Mouse (Mus musculus) heart, embryonic 11.5 days (tissue): ENCODE data around the gene Gm10647. TPM values are rescaled to one million over a fixed set of nuclear protein-coding genes. Genes with fewer than 3 reads are reported as not detected.
"Not testable (repeated sequence)": the region's sequence is repeated elsewhere in the genome, so short reads cannot be mapped to it uniquely, and the experiment has no call there.

ENCODE experiments used
- ATAC-seq: fragments of 200-750 bp; cut with Nextera tagmentation; replicated peaks from 2 replicates; pipeline ENCODE4 v1.8.0; 2017; ENCODE audit warnings: moderate library complexity; ENCODE audit not compliant: insufficient number of reproducible peaks, low FRiP score, low TSS enrichment
- H3K27ac ChIP-seq: fragments of 300-500 bp; sonication (generic); 2 replicates; pipeline ENCODE4 v1.5.1; 2014; ENCODE audit warnings: mild to moderate bottlenecking, low read depth, low read length
- H3K27me3 ChIP-seq: fragments of 300-500 bp; sonication (generic); 2 replicates; pipeline ENCODE4 v1.6.1; 2014; ENCODE audit warnings: mild to moderate bottlenecking, low read length, mixed read lengths; ENCODE audit not compliant: control insufficient read depth, insufficient read depth
- H3K36me3 ChIP-seq: fragments of 300-500 bp; sonication (generic); 2 replicates; pipeline ENCODE4 v1.6.1; 2014; ENCODE audit warnings: mild to moderate bottlenecking, low read length, moderate library complexity, mixed read lengths; ENCODE audit not compliant: control insufficient read depth, insufficient read depth
- H3K4me1 ChIP-seq: fragments of 300-500 bp; sonication (generic); 2 replicates; pipeline ENCODE4 v1.6.1; 2014; ENCODE audit warnings: low read length; ENCODE audit not compliant: control insufficient read depth, insufficient read depth
- H3K4me2 ChIP-seq: fragments of 300-500 bp; sonication (generic); 2 replicates; pipeline ENCODE4 v1.6.1; 2014; ENCODE audit warnings: mild to moderate bottlenecking, moderate library complexity
- H3K4me3 ChIP-seq: fragments of 300-500 bp; sonication (generic); 2 replicates; pipeline ENCODE4 v1.5.1; 2014; ENCODE audit warnings: low read depth, low read length
- H3K9ac ChIP-seq: fragments of 300-500 bp; sonication (generic); 2 replicates; pipeline ENCODE4 v1.6.1; 2014; ENCODE audit warnings: mild to moderate bottlenecking, low read depth, low read length, moderate library complexity
- H3K9me3 ChIP-seq: fragments of 300-500 bp; sonication (generic); replicated peaks from 2 replicates; pipeline ENCODE4 v1.6.1; 2016; ENCODE audit warnings: low read length; ENCODE audit not compliant: control insufficient read depth
- WGBS: fragments of 180-500 bp; shearing (Covaris S2); extraction: QIAGEN DNeasy Blood & Tissue Kit; methylation state at CpG from one replicate; pipeline ENCODE4 v1.1.7; 2014; ENCODE audit not compliant: insufficient replicate concordance; 5-methylcytosine and 5-hydroxymethylcytosine counted together
- polyA plus RNA-seq: library from polyadenylated mRNA; unstranded; fragments of >200 nt; fragmentation: Nextera tagmentation; extraction: Ambion mirVana; gene quantifications from 2 replicates; pipeline ENCODE4 v1.2.1, GENCODE M21; 2014

Gene Gm10647
- polyA plus RNA-seq = 0.60 and 0.83 TPM in 2 replicates

GRCm38 (mm10) chr9:66796739-66797138, at the start of gene Gm10647:
Gm10647 (plus strand) TSS chr9:66797039.
- H3K36me3 ChIP-seq = no peaks in the 10 kb centered on the region
- peak within 1 kb of the TSS; percentile 91 for H3K4me2 ChIP-seq
- peak within 1 kb of the TSS; percentile 49; the same call in 1 of the 2 replicates for H3K9ac ChIP-seq
- peak within 1 kb of the TSS; percentile 72 for H3K4me3 ChIP-seq
- 78% methylated on average over 5 of the region's 5 CpGs for WGBS
- peak within 1 kb of the TSS; percentile 94; the same call in 1 of the 2 replicates for H3K27ac ChIP-seq
- H3K4me1 ChIP-seq = 0 out of 2 replicates have a peak, but pooled peaks cover 3% of the 10 kb centered on the region
- ATAC-seq = no peak
- H3K27me3 ChIP-seq = no peaks in the 10 kb centered on the region
- no peaks in the 10 kb centered on the region for H3K9me3 ChIP-seq

- ATAC-seq = no peak
- Histone ChIP-seq H3K27me3 (no peaks in the 10 kb centered on the region), H3K9ac (no peak overlapping the region), H3K36me3 (no peaks in the 10 kb centered on the region), H3K27ac (no peak overlapping the region), H3K9me3 (no peaks in the 10 kb centered on the region), H3K4me2 (peak overlapping the region; percentile 6; the same call in 1 of the 2 replicates), H3K4me3 (no peak overlapping the region), H3K4me1 (no peaks in the 10 kb centered on the region)
- 62% methylated on average over 15 of the region's 15 CpGs for WGBS
These were observed 48.4 kb upstream of the Gm10647 start for GRCm38 (mm10) chr9:66748390-66748789.

- 82% methylated on average over 6 of the region's 6 CpGs for WGBS
- Histone ChIP-seq H3K27ac (no peak overlapping the region), H3K36me3 (no peaks in the 10 kb centered on the region), H3K9ac (no peak overlapping the region), H3K4me2 (no peak overlapping the region), H3K4me1 (no peaks in the 10 kb centered on the region), H3K9me3 (no peaks in the 10 kb centered on the region), H3K27me3 (no peaks in the 10 kb centered on the region), H3K4me3 (no peak overlapping the region)
- ATAC-seq = no peak
These were observed 44.0 kb upstream of the Gm10647 start for GRCm38 (mm10) chr9:66752849-66753248.

GRCm38 (mm10) chr9:66760991-66761390, 35.8 kb upstream of the Gm10647 start:
- Histone ChIP-seq H3K4me3 (no peak overlapping the region), H3K4me1 (no peaks in the 10 kb centered on the region), H3K9me3 (no peaks in the 10 kb centered on the region), H3K9ac (no peak overlapping the region), H3K4me2 (no peak overlapping the region), H3K36me3 (no peaks in the 10 kb centered on the region), H3K27me3 (no peaks in the 10 kb centered on the region), H3K27ac (no peak overlapping the region)
- 34% methylated on average over 1 of the region's 1 CpGs for WGBS
- no peak for ATAC-seq

GRCm38 (mm10) chr9:66768721-66769120, 28.1 kb upstream of the Gm10647 start:
- Histone ChIP-seq H3K27ac (no peak overlapping the region), H3K4me2 (no peak overlapping the region), H3K4me1 (no peaks in the 10 kb centered on the region), H3K27me3 (no peaks in the 10 kb centered on the region), H3K36me3 (no peaks in the 10 kb centered on the region), H3K9me3 (no peaks in the 10 kb centered on the region), H3K9ac (no peak overlapping the region), H3K4me3 (no peak overlapping the region)
- ATAC-seq = no peak
- WGBS = 100% methylated on average over 1 of the region's 1 CpGs

- Histone ChIP-seq H3K36me3 (no peaks in the 10 kb centered on the region), H3K27me3 (no peaks in the 10 kb centered on the region), H3K9me3 (no peaks in the 10 kb centered on the region), H3K4me3 (no peak overlapping the region), H3K9ac (no peak overlapping the region), H3K4me1 (no peaks in the 10 kb centered on the region), H3K4me2 (no peak overlapping the region), H3K27ac (no peak overlapping the region)
- 73% methylated on average over 3 of the region's 3 CpGs for WGBS
- ATAC-seq = no peak
These were observed 27.6 kb upstream of the Gm10647 start for GRCm38 (mm10) chr9:66769275-66769674.

GRCm38 (mm10) chr9:66770701-66771100, 26.1 kb upstream of the Gm10647 start:
- H3K36me3 ChIP-seq = no peaks in the 10 kb centered on the region
- H3K4me2 ChIP-seq = no peak overlapping the region
- no peaks in the 10 kb centered on the region for H3K9me3 ChIP-seq
- H3K9ac ChIP-seq = no peak overlapping the region
- no peak overlapping the region for H3K4me3 ChIP-seq
- H3K4me1 ChIP-seq = no peaks in the 10 kb centered on the region
- H3K27ac ChIP-seq = no peak overlapping the region
- ATAC-seq = no peak
- H3K27me3 ChIP-seq = no peaks in the 10 kb centered on the region

DNA sequence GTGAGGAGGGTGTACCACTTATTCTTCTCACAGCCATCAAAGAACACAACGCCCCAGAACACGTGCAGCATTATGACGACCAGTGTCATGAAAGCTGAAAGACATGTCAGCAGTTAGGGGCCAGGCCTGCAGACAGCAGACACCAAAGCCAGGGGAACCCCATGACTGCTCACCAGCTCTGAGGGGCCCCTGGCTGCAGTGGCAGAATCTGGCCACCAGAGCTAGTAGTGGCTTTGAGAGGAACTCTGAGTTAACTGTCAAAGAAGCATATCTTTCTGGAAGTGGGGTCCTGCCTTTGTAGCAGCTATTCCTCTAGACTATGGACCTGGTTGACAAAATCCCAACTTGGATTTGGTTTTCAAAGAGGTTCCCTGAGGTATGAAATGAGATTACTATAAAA, 12.3 kb upstream of the Gm10647 start:
- H3K27ac ChIP-seq, H3K36me3 ChIP-seq, H3K27me3 ChIP-seq, H3K9me3 ChIP-seq, H3K4me2 ChIP-seq, H3K9ac ChIP-seq, H3K4me3 ChIP-seq, ATAC-seq, H3K4me1 ChIP-seq: not testable (repeated sequence)
- no CpG with 5 or more reads among the region's 3 CpGs for WGBS

DNA sequence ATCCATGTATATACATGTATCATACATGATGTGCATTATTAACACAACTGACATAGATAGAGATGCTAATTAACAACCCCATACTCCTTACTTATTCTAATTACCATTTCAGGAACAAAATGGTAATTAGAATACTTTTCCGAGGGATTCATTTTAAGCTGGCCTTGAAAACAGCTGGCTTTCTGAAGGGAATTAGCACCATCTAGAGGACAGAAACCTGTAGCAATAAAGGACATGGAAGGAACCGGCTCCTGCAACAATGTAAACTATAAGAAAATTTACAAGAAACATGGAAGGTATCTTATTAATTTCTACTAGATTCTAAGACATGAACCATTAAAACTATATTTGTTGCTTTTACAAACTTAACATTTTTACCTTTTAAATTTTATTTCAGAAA, 9.0 kb upstream of the Gm10647 start:
- Histone ChIP-seq H3K4me1 (no peaks in the 10 kb centered on the region), H3K4me2 (no peak overlapping the region), H3K27me3 (no peaks in the 10 kb centered on the region), H3K36me3 (peaks cover under 1% of the 10 kb centered on the region; the same call in 1 of the 2 replicates), H3K9me3 (no peaks in the 10 kb centered on the region), H3K4me3 (no peak overlapping the region), H3K27ac (no peak overlapping the region), H3K9ac (no peak overlapping the region)
- WGBS = 21% methylated on average over 2 of the region's 2 CpGs
- ATAC-seq = no peak
